Mouse (Mus musculus) macrophage (primary cell): Measurements from ENCODE around the gene Dnm1. TPM values are rescaled to one million over a fixed set of nuclear protein-coding genes. Genes with fewer than 3 reads are reported as not detected.

Source experiments
- H3K27ac ChIP-seq: fragments of 350-480 bp; formaldehyde crosslinking; 2 replicates; pipeline ENCODE4 v1.9.0; 2021
- H3K36me3 ChIP-seq: fragments of 350-480 bp; formaldehyde crosslinking; 2 replicates; pipeline ENCODE4 v1.9.0; 2021; ENCODE audit errors: inconsistent target
- H3K4me3 ChIP-seq: fragments of 350-480 bp; formaldehyde crosslinking; 2 replicates; pipeline ENCODE4 v1.9.0; 2021; ENCODE audit errors: inconsistent target
- H3K79me2 ChIP-seq: fragments of 350-480 bp; formaldehyde crosslinking; 2 replicates; pipeline ENCODE4 v1.9.0; 2021; ENCODE audit errors: inconsistent target
- WGBS: methylation state at CpG from one replicate; pipeline ENCODE4 v1.1.7; 2026; ENCODE audit warnings: inconsistent platforms; ENCODE audit not compliant: missing documents; 5-methylcytosine and 5-hydroxymethylcytosine counted together
- polyA plus RNA-seq: library from polyadenylated mRNA; stranded (reverse); fragments of 250-400 nt; gene quantifications from 3 replicates; pipeline ENCODE4 v1.2.4, GENCODE M21; 2018; ENCODE audit warnings: inconsistent platforms

Dnm1 gene
- polyA plus RNA-seq, 1 experiment from 2014 or later: 0.23 TPM

- 3% methylated on average over 25 of the region's 52 CpGs for WGBS
- H3K36me3 ChIP-seq: no peaks in the 10 kb centered on the region
- H3K79me2 ChIP-seq: no peaks in the 10 kb centered on the region
- H3K27ac ChIP-seq: no peak within 1 kb of the TSS
- H3K4me3 ChIP-seq: no peak within 1 kb of the TSS
Observed at GRCm38 (mm10) chr2:32352151-32353006, 759 bp downstream of the Dnm1 start, which contains the start of gene Ciz1. Ciz1 (plus strand) TSS chr2:32352327.

- Histone ChIP-seq H3K79me2 (no peaks in the 10 kb centered on the region), H3K27ac (no peak overlapping the region), H3K4me3 (no peak overlapping the region), H3K36me3 (no peaks in the 10 kb centered on the region)
- WGBS: 31% methylated on average over 8 of the region's 9 CpGs
Observed at GRCm38 (mm10) chr2:32351471-32351961, 1.6 kb downstream of the Dnm1 start.

- H3K36me3 ChIP-seq: no peaks in the 10 kb centered on the region
- WGBS: 55% methylated on average over 12 of the region's 13 CpGs
Observed at GRCm38 (mm10) chr2:32350471-32351051, 2.6 kb downstream of the Dnm1 start.

GRCm38 (mm10) chr2:32349625-32350255, 3.4 kb downstream of the Dnm1 start:
- H3K36me3 ChIP-seq: no peaks in the 10 kb centered on the region
- no peak overlapping the region for H3K4me3 ChIP-seq
- no peak overlapping the region for H3K27ac ChIP-seq
- WGBS: 75% methylated on average over 8 of the region's 8 CpGs
- no peaks in the 10 kb centered on the region for H3K79me2 ChIP-seq

More at GRCm38 (mm10) chr2:32350471-32351051, 2.6 kb downstream of the Dnm1 start:
- H3K4me3 ChIP-seq: no peak overlapping the region
- H3K27ac ChIP-seq: no peak overlapping the region
- H3K79me2 ChIP-seq: no peaks in the 10 kb centered on the region

GRCm38 (mm10) chr2:32348311-32348710, 4.8 kb downstream of the Dnm1 start:
- H3K4me3 ChIP-seq: no peak overlapping the region
- WGBS: 96% methylated on average over 7 of the region's 11 CpGs
- H3K27ac ChIP-seq: no peak overlapping the region
- H3K79me2 ChIP-seq: no peaks in the 10 kb centered on the region
- no peaks in the 10 kb centered on the region for H3K36me3 ChIP-seq

GRCm38 (mm10) chr2:32347019-32347418, 6.1 kb downstream of the Dnm1 start:
- H3K36me3 ChIP-seq: no peaks in the 10 kb centered on the region
- H3K27ac ChIP-seq: no peak overlapping the region
- no peak overlapping the region for H3K4me3 ChIP-seq
- WGBS: 83% methylated on average over 6 of the region's 6 CpGs
- no peaks in the 10 kb centered on the region for H3K79me2 ChIP-seq

- no peaks in the 10 kb centered on the region for H3K36me3 ChIP-seq
- no peak overlapping the region for H3K4me3 ChIP-seq
- 78% methylated on average over 14 of the region's 14 CpGs for WGBS
- no peaks in the 10 kb centered on the region for H3K79me2 ChIP-seq
- no peak overlapping the region for H3K27ac ChIP-seq
Observed at GRCm38 (mm10) chr2:32344598-32345321, 8.4 kb downstream of the Dnm1 start.

- Histone ChIP-seq H3K4me3 (no peak overlapping the region), H3K36me3 (no peaks in the 10 kb centered on the region)
- 77% methylated on average over 10 of the region's 10 CpGs for WGBS
Observed at GRCm38 (mm10) chr2:32344056-32344455, 9.1 kb downstream of the Dnm1 start.

GRCm38 (mm10) chr2:32343351-32343671, 9.8 kb downstream of the Dnm1 start:
- H3K4me3 ChIP-seq: no peak overlapping the region
- WGBS: 100% methylated on average over 2 of the region's 2 CpGs
- H3K79me2 ChIP-seq: no peaks in the 10 kb centered on the region
- no peaks in the 10 kb centered on the region for H3K36me3 ChIP-seq
- 0 out of 2 replicates have a peak overlapping the region, but pooled peaks have one; percentile 43 for H3K27ac ChIP-seq

More at GRCm38 (mm10) chr2:32344056-32344455, 9.1 kb downstream of the Dnm1 start:
- Histone ChIP-seq H3K79me2 (no peaks in the 10 kb centered on the region), H3K27ac (no peak overlapping the region)

GRCm38 (mm10) chr2:32342539-32343350, 10.4 kb downstream of the Dnm1 start:
- Histone ChIP-seq H3K4me3 (no peak overlapping the region), H3K36me3 (no peaks in the 10 kb centered on the region), H3K79me2 (no peaks in the 10 kb centered on the region), H3K27ac (peak overlapping the region; percentile 43)
- WGBS: 79% methylated on average over 6 of the region's 6 CpGs

- Histone ChIP-seq H3K36me3 (no peaks in the 10 kb centered on the region), H3K79me2 (no peaks in the 10 kb centered on the region), H3K4me3 (no peak overlapping the region), H3K27ac (no peak overlapping the region)
- WGBS: 96% methylated on average over 4 of the region's 4 CpGs
Observed at GRCm38 (mm10) chr2:32342039-32342438, 11.1 kb downstream of the Dnm1 start.

- H3K36me3 ChIP-seq: no peaks in the 10 kb centered on the region
- no peaks in the 10 kb centered on the region for H3K79me2 ChIP-seq
- no peak overlapping the region for H3K4me3 ChIP-seq
- no peak overlapping the region for H3K27ac ChIP-seq
- 88% methylated on average over 4 of the region's 4 CpGs for WGBS
Observed at GRCm38 (mm10) chr2:32341634-32341939, 11.6 kb downstream of the Dnm1 start.

GRCm38 (mm10) chr2:32340836-32341633, 12.1 kb downstream of the Dnm1 start:
- no peak overlapping the region for H3K4me3 ChIP-seq
- no peaks in the 10 kb centered on the region for H3K79me2 ChIP-seq
- WGBS: 82% methylated on average over 13 of the region's 13 CpGs
- H3K36me3 ChIP-seq: no peaks in the 10 kb centered on the region
- no peak overlapping the region for H3K27ac ChIP-seq
